Mouse (Mus musculus): ENCODE data around the gene Vmn2r63. TPM values are rescaled to one million over a fixed set of nuclear protein-coding genes. Genes with fewer than 3 reads are reported as not detected.
"Not testable (repeated sequence)": the region's sequence is repeated elsewhere in the genome, so short reads cannot be mapped to it uniquely, and the experiment has no call there.

The Vmn2r63 gene
- polyA plus RNA-seq (2015; fragmentation: Nextera tagmentation; extraction: Ambion mirVana): not detected in 2 replicates

GRCm38 (mm10) chr7:42933722-42934121 lies at the start of gene Vmn2r63:
Gene Vmn2r63 (minus strand): TSS chr7:42933822.
- H3K9me3 ChIP-seq; H3K4me1 ChIP-seq (replicated peaks); H3K27ac ChIP-seq; H3K9ac ChIP-seq; H3K27me3 ChIP-seq; H3K4me2 ChIP-seq; ATAC-seq (ENCODE audit: low FRiP score); H3K4me3 ChIP-seq; H3K36me3 ChIP-seq: not testable (repeated sequence)

- no peak overlapping the region for H3K9ac ChIP-seq
- no peak overlapping the region for H3K4me3 ChIP-seq
- no peaks in the 10 kb centered on the region for H3K36me3 ChIP-seq
- H3K4me1 ChIP-seq (replicated peaks): no peaks in the 10 kb centered on the region
- H3K27me3 ChIP-seq: no peaks in the 10 kb centered on the region
- H3K27ac ChIP-seq: no peak overlapping the region
- H3K9me3 ChIP-seq: peaks cover 81% of the 10 kb centered on the region
- H3K4me2 ChIP-seq: no peak overlapping the region
- 92% methylated on average over 10 of the region's 10 CpGs for WGBS
- ATAC-seq (ENCODE audit: low FRiP score): no peak
These were observed 47.1 kb upstream of the Vmn2r63 start for GRCm38 (mm10) chr7:42980739-42981138.

- no peaks in the 10 kb centered on the region for H3K27me3 ChIP-seq
- H3K4me3 ChIP-seq: no peak overlapping the region
- WGBS: 89% methylated on average over 11 of the region's 11 CpGs
- no peaks in the 10 kb centered on the region for H3K4me1 ChIP-seq (replicated peaks)
- no peak overlapping the region for H3K4me2 ChIP-seq
- H3K9me3 ChIP-seq: peaks cover 79% of the 10 kb centered on the region
- H3K9ac ChIP-seq: no peak overlapping the region
- no peaks in the 10 kb centered on the region for H3K36me3 ChIP-seq
- ATAC-seq (ENCODE audit: low FRiP score): no peak
- no peak overlapping the region for H3K27ac ChIP-seq
These were observed 46.5 kb upstream of the Vmn2r63 start for GRCm38 (mm10) chr7:42980098-42980497.

- Histone ChIP-seq H3K4me1 (replicated peaks) (no peaks in the 10 kb centered on the region), H3K4me2 (no peak overlapping the region), H3K9ac (no peak overlapping the region), H3K36me3 (no peaks in the 10 kb centered on the region), H3K4me3 (no peak overlapping the region), H3K27me3 (no peaks in the 10 kb centered on the region), H3K9me3 (peaks cover 52% of the 10 kb centered on the region), H3K27ac (no peak overlapping the region)
- WGBS: 70% methylated on average over 9 of the region's 9 CpGs
- no peak for ATAC-seq (ENCODE audit: low FRiP score)
These were observed 31.6 kb upstream of the Vmn2r63 start for GRCm38 (mm10) chr7:42965246-42965645.

- not testable (repeated sequence) for ATAC-seq (ENCODE audit: low FRiP score); H3K27me3 ChIP-seq; H3K27ac ChIP-seq; H3K4me1 ChIP-seq (replicated peaks); H3K4me2 ChIP-seq; H3K36me3 ChIP-seq; H3K9ac ChIP-seq; H3K4me3 ChIP-seq
- H3K9me3 ChIP-seq: peaks cover 31% of the 10 kb centered on the region
- 91% methylated on average over 2 of the region's 2 CpGs for WGBS
These were observed 35.6 kb downstream of the Vmn2r63 start for GRCm38 (mm10) chr7:42898067-42898466.

- Histone ChIP-seq H3K27me3 (no peaks in the 10 kb centered on the region), H3K4me2 (no peak overlapping the region), H3K4me1 (replicated peaks) (no peaks in the 10 kb centered on the region), H3K9ac (no peak overlapping the region), H3K9me3 (peaks cover 19% of the 10 kb centered on the region), H3K27ac (no peak overlapping the region), H3K36me3 (no peaks in the 10 kb centered on the region), H3K4me3 (no peak overlapping the region)
- 47% methylated on average over 23 of the region's 23 CpGs for WGBS
- no peak for ATAC-seq (ENCODE audit: low FRiP score)
These were observed 55.5 kb downstream of the Vmn2r63 start for GRCm38 (mm10) chr7:42878090-42878489.

- not testable (repeated sequence) for H3K27me3 ChIP-seq; H3K4me3 ChIP-seq; H3K27ac ChIP-seq; H3K4me2 ChIP-seq; ATAC-seq (ENCODE audit: low FRiP score); H3K4me1 ChIP-seq (replicated peaks); H3K9ac ChIP-seq; H3K36me3 ChIP-seq
- WGBS: 79% methylated on average over 8 of the region's 8 CpGs
- peaks cover 16% of the 10 kb centered on the region for H3K9me3 ChIP-seq
These were observed 66.7 kb downstream of the Vmn2r63 start, which contains the start of gene Gm2381 for GRCm38 (mm10) chr7:42866801-42867458. Gene Gm2381 (minus strand): TSS chr7:42867234.

Small RNAs within 50 kb of the gene (microRNA-seq; reads per million reads assigned to microRNA genes)
- gene Gm23256: not detected

Other genes starting within 250 kb of the Vmn2r63 start
- gene Zfp975, start 241.1 kb downstream of the Vmn2r63 start, polyA plus RNA-seq (2015; fragmentation: Nextera tagmentation; extraction: Ambion mirVana): 6.2 and 6.4 TPM in 2 replicates
- not detected in 2 replicates for gene Gm17067, start 206.8 kb downstream of the Vmn2r63 start, polyA plus RNA-seq (2015; fragmentation: Nextera tagmentation; extraction: Ambion mirVana)
- gene Vmn2r62, start 140.3 kb downstream of the Vmn2r63 start, polyA plus RNA-seq (2015; fragmentation: Nextera tagmentation; extraction: Ambion mirVana): not detected in 2 replicates
- not detected in 2 replicates for gene Gm2381, start 66.6 kb downstream of the Vmn2r63 start, polyA plus RNA-seq (2015; fragmentation: Nextera tagmentation; extraction: Ambion mirVana)
- not detected in 2 replicates for gene Gm9268, start 84.9 kb upstream of the Vmn2r63 start, polyA plus RNA-seq (2015; fragmentation: Nextera tagmentation; extraction: Ambion mirVana)
- gene Zfp936, start 180.4 kb upstream of the Vmn2r63 start, polyA plus RNA-seq (2015; fragmentation: Nextera tagmentation; extraction: Ambion mirVana): not detected in 2 replicates